In the genomic region with DNA sequence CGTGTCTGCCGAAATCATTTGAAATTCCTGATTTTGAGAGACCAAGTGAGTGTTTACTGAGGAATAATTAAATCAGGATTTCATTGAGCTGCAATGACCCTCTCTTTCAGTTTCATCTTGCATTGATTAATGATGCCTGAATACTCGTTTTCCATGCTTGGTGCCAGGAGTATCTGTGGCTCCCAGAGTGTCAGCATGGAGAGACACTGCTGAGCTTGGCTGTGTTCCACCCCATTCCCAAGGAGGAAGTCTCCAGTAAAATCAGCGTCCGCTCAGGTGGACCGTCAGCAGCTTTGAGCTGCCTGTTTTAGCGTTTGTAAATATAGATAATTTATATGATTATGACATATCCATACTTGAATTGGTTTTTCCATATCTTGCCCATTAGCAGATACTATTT, we compare ENCODE assay signal across 17 mouse cellular contexts.
A peak's percentile ranks its signal among the peaks of the same experiment; 100 is the strongest.
DNase-seq lines count a peak whose midpoint lies in the region; ATAC-seq and TF ChIP-seq lines count a peak whose summit lies in the region.
"Had no signal": no experiment of that assay in that cellular context is flagged by ENCODE, and none has a peak within 500 bp of the region (broad histone marks: within the 10 kb centered on the region; RNA-seq: fewer than 3 reads in every experiment).

No protein-coding gene starts in this region.

- no peaks in the 10 kb centered on the region for H3K9me3 ChIP-seq in hindbrain, postnatal 0 days (ENCODE audit: low read length)
- no peaks in the 10 kb centered on the region for H3K9me3 ChIP-seq in hindbrain, embryonic 11.5 days (ENCODE audit: control insufficient read depth, low read length)
- H3K9me3 ChIP-seq: forebrain, embryonic 12.5 days; intestine, embryonic 15.5 days; limb, embryonic 13.5 days; lung, embryonic 15.5 days; midbrain, embryonic 13.5 days; neural tube, embryonic 12.5 days had no signal

- H3K4me3 ChIP-seq in hindbrain, postnatal 0 days (ENCODE audit: low read length) = no peak overlapping the region
- no peak overlapping the region for H3K4me3 ChIP-seq in hindbrain, embryonic 11.5 days (ENCODE audit: low read depth, low read length)
- no peak overlapping the region for H3K4me3 ChIP-seq in lung, adult 2 months (replicated peaks; ENCODE audit: extremely low read depth, low read depth, low read length)
- H3K4me3 ChIP-seq: forebrain, embryonic 12.5 days; intestine, embryonic 15.5 days; limb, embryonic 13.5 days; lung, embryonic 15.5 days; midbrain, embryonic 13.5 days; neural tube, embryonic 12.5 days had no signal

- H3K36me3 ChIP-seq in hindbrain, postnatal 0 days (ENCODE audit: insufficient read depth, low read length) = peaks cover 8% of the 10 kb centered on the region; the same call in 1 of the 2 replicates
- H3K36me3 ChIP-seq in hindbrain, embryonic 11.5 days (ENCODE audit: control insufficient read depth, insufficient read depth, low read length) = 0 out of 2 replicates have a peak, but pooled peaks cover 4% of the 10 kb centered on the region
- H3K36me3 ChIP-seq: intestine, embryonic 15.5 days had no signal

- DNase-seq in hindbrain, postnatal 0 days (ENCODE audit: low spot score) = peak; percentile 72
- DNase-seq in hindbrain, embryonic 11.5 days (ENCODE audit: low spot score) = no peak
- peak; percentile 43 for DNase-seq in lung, postnatal 10 days
- DNase-seq in lung, adult 2 months = no peak
- DNase-seq in cerebellum, adult 18-20 months = peak; percentile 73 to 79
- peak; percentile 76 to 86 for DNase-seq in cerebellum, postnatal 25 days
- no peak for DNase-seq in thymus, postnatal 25 days
- DNase-seq: adrenal gland, postnatal 14 days; gastrocnemius, postnatal 36 days; layer of hippocampus, postnatal 36 days had no signal

- 0 out of 2 replicates have a peak overlapping the region, but pooled peaks have one; percentile 21 for H3K4me2 ChIP-seq in hindbrain, postnatal 0 days (ENCODE audit: low read depth, low read length)
- H3K4me2 ChIP-seq in hindbrain, embryonic 11.5 days (replicated peaks; ENCODE audit: low read depth, low read length) = no peak overlapping the region
- H3K4me2 ChIP-seq: forebrain, embryonic 12.5 days; intestine, embryonic 15.5 days; limb, embryonic 13.5 days; lung, embryonic 15.5 days; midbrain, embryonic 13.5 days; neural tube, embryonic 12.5 days had no signal

- 41% methylated on average over 7 of the region's 7 CpGs for WGBS in hindbrain, postnatal 0 days
- WGBS in hindbrain, embryonic 11.5 days = 80% methylated on average over 7 of the region's 7 CpGs
- WGBS in lung, adult 2 months = 47% methylated on average over 7 of the region's 7 CpGs

- no peak for ATAC-seq in hindbrain, postnatal 0 days
- no peak for ATAC-seq in hindbrain, embryonic 11.5 days (ENCODE audit: low FRiP score)
- ATAC-seq in granulocyte monocyte progenitor cell, adult 5-6 weeks (replicated peaks; ENCODE audit: poor library complexity, severe bottlenecking) = no peak
- ATAC-seq: intestine, embryonic 15.5 days; midbrain, embryonic 13.5 days had no signal

- H3K27ac ChIP-seq in hindbrain, postnatal 0 days = no peak overlapping the region
- no peak overlapping the region for H3K27ac ChIP-seq in hindbrain, embryonic 11.5 days (ENCODE audit: low read depth, low read length)
- H3K27ac ChIP-seq: forebrain, embryonic 12.5 days; intestine, embryonic 15.5 days; limb, embryonic 13.5 days; lung, embryonic 15.5 days; midbrain, embryonic 13.5 days; neural tube, embryonic 12.5 days had no signal

- TF ChIP-seq CTCF in hindbrain, postnatal 0 days (IDR thresholded peaks at IDR 0.05; ENCODE audit: low read depth) = no peak
- TF ChIP-seq CTCF in lung, adult 2 months (IDR thresholded peaks at IDR 0.05; ENCODE audit: insufficient read depth, low read length) = no peak

- no peak for TF ChIP-seq POLR2A in lung, adult 2 months (IDR thresholded peaks at IDR 0.05; ENCODE audit: borderline replicate concordance, extremely low read depth, low read depth, low read length)

- H3K27me3 ChIP-seq in hindbrain, postnatal 0 days (ENCODE audit: insufficient read depth, low read length) = no peaks in the 10 kb centered on the region
- H3K27me3 ChIP-seq in hindbrain, embryonic 11.5 days (ENCODE audit: control insufficient read depth, insufficient read depth, low read length) = no peaks in the 10 kb centered on the region
- H3K27me3 ChIP-seq: forebrain, embryonic 12.5 days; intestine, embryonic 15.5 days; limb, embryonic 13.5 days; lung, embryonic 15.5 days; midbrain, embryonic 13.5 days; neural tube, embryonic 12.5 days had no signal

- 0 out of 2 replicates have a peak, but pooled peaks cover 3% of the 10 kb centered on the region for H3K4me1 ChIP-seq in hindbrain, postnatal 0 days (ENCODE audit: insufficient read depth, low read length)
- H3K4me1 ChIP-seq in hindbrain, embryonic 11.5 days (replicated peaks; ENCODE audit: control insufficient read depth, insufficient read depth, low read length) = peaks cover 2% of the 10 kb centered on the region
- H3K4me1 ChIP-seq in lung, adult 2 months (ENCODE audit: control insufficient read depth, insufficient read depth, low read length) = peaks cover 2% of the 10 kb centered on the region; the same call in 1 of the 2 replicates
- H3K4me1 ChIP-seq: intestine, embryonic 15.5 days; lung, embryonic 15.5 days had no signal

- no peak overlapping the region for H3K9ac ChIP-seq in hindbrain, postnatal 0 days (replicated peaks; ENCODE audit: low read length)
- no peak overlapping the region for H3K9ac ChIP-seq in hindbrain, embryonic 11.5 days (ENCODE audit: low read depth, low read length)
- H3K9ac ChIP-seq: forebrain, embryonic 12.5 days; intestine, embryonic 15.5 days; limb, embryonic 13.5 days; lung, embryonic 15.5 days; midbrain, embryonic 13.5 days; neural tube, embryonic 12.5 days had no signal

Comparison
In these comparisons a context has a peak if more than half of its experiments do, and no peak if none do; other contexts are left out.
1. DNase-seq: peak in hindbrain, postnatal 0 days (single experiment), lung, postnatal 10 days (single experiment), cerebellum, adult 18-20 months (2 of 2) and cerebellum, postnatal 25 days (2 of 2); none in hindbrain, embryonic 11.5 days (single experiment), lung, adult 2 months (single experiment) and thymus, postnatal 25 days (single experiment).